Mouse (Mus musculus): Measurements from ENCODE around the gene Cinp. TPM values are rescaled to one million over a fixed set of nuclear protein-coding genes. Genes with fewer than 3 reads are reported as not detected.

The Cinp gene
- polyA plus RNA-seq, 1 experiment from 2014 or later, result 91.0 TPM

DNA sequence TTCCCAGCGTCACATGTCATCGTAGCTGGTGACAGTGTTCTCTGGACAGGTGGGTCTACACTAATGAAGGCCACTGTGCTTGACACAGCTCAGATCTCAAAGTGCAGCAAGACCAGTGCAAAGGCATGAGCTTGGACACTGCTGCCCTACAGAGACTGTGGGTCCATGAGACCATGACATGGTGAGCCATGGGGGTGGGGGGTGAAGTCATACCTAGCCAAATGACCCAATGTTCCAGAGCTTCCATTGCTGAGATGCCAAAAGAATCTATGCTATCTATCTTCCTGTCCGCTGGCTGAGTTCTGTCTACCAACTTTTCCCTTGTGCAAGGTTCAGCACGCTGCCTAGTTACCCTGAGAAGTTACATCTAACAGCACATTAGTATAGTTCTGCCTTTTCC lies 60.0 kb downstream of the Cinp start:
- 83% methylated on average over 4 of the region's 4 CpGs for WGBS (ENCODE audit: insufficient replicate concordance)

More for the DNA sequence above, 60.0 kb downstream of the Cinp start:
- Histone ChIP-seq H3K4me3 (replicated peaks) (no peak overlapping the region), H3K36me3 (no peaks in the 10 kb centered on the region), H3K27ac (no peak overlapping the region), H3K4me2 (no peak overlapping the region), H3K27me3 (no peaks in the 10 kb centered on the region), H3K9me3 (replicated peaks) (no peaks in the 10 kb centered on the region), H3K4me1 (replicated peaks) (no peaks in the 10 kb centered on the region), H3K9ac (no peak overlapping the region)
- ATAC-seq (ENCODE audit: low read depth), result no peak
- no peak for DNase-seq

Other genes starting within 250 kb of the Cinp start
- gene 1700001K19Rik, start 206.5 kb downstream of the Cinp start, polyA plus RNA-seq (2015; fragmentation: Nextera tagmentation; extraction: Ambion mirVana), result not detected in 2 replicates
- 1,126 and 1,282 TPM in 2 replicates for gene Hsp90aa1, start 186.4 kb downstream of the Cinp start, polyA plus RNA-seq (2015; fragmentation: Nextera tagmentation; extraction: Ambion mirVana)
- 9.4 and 10.6 TPM in 2 replicates for gene Wdr20, start 151.2 kb downstream of the Cinp start, polyA plus RNA-seq (2015; fragmentation: Nextera tagmentation; extraction: Ambion mirVana)
- gene Mok, start 48.2 kb downstream of the Cinp start, polyA plus RNA-seq (2015; fragmentation: Nextera tagmentation; extraction: Ambion mirVana), result 0.33 and 0.46 TPM in 2 replicates
- 1.6 TPM in 2 replicates for gene Zfp839, start 38.9 kb downstream of the Cinp start, polyA plus RNA-seq (2015; fragmentation: Nextera tagmentation; extraction: Ambion mirVana)
- 1.7 and 1.9 TPM in 2 replicates for gene Tecpr2, start 119 bp upstream of the Cinp start, polyA plus RNA-seq (2015; fragmentation: Nextera tagmentation; extraction: Ambion mirVana)
- gene Ankrd9, start 89.9 kb upstream of the Cinp start, polyA plus RNA-seq (2015; fragmentation: Nextera tagmentation; extraction: Ambion mirVana), result 54.2 and 57.6 TPM in 2 replicates
- gene Rcor1, start 150.2 kb upstream of the Cinp start, polyA plus RNA-seq (2015; fragmentation: Nextera tagmentation; extraction: Ambion mirVana), result 5.8 and 6.1 TPM in 2 replicates

Measured in liver, embryonic 13.5 days (tissue).